Mouse (Mus musculus): ENCODE measurements at regions not wholly inside any gene's neighbourhood (a gene's known extent, or its start where the extent isn't known, plus 50 kb on each side); places are given as distances from the start of the nearest gene placed in this dataset.

DNA sequence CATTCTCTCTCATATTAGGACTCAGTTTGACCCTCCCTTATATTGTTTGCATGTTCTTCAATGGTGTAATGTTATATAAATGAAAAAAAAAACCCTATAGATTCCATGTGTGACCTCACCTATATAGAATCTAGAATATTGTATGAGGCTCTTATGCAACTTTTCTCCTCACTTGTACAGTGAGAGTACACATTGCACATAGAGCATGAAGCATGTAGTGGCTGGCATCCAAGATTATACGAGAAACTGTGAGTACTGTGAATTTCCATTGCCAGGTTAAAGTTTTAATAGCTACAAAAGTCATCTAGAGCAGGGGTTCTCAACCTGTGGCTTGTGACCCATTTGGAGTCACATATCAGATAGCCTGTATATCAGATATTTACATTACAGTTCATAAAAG lies 96.5 kb upstream of the Thbs1 start:
- Histone ChIP-seq H3K27ac (ENCODE audit: low read depth, low read length) (no peak overlapping the region), H3K4me2 (ENCODE audit: low read length) (no peak overlapping the region), H3K4me1 (ENCODE audit: control insufficient read depth, insufficient read depth, low read depth, low read length) (no peaks in the 10 kb centered on the region), H3K9ac (ENCODE audit: low read depth, low read length) (no peak overlapping the region), H3K4me3 (ENCODE audit: low read length) (no peak overlapping the region), H3K27me3 (replicated peaks; ENCODE audit: control insufficient read depth, insufficient read depth, low read length) (no peaks in the 10 kb centered on the region), H3K9me3 (ENCODE audit: control insufficient read depth, low read length) (no peaks in the 10 kb centered on the region), H3K36me3 (ENCODE audit: control insufficient read depth, insufficient read depth, low read length) (no peaks in the 10 kb centered on the region)
- ATAC-seq = no peak
- 72% methylated on average over 1 of the region's 1 CpGs for WGBS

DNA sequence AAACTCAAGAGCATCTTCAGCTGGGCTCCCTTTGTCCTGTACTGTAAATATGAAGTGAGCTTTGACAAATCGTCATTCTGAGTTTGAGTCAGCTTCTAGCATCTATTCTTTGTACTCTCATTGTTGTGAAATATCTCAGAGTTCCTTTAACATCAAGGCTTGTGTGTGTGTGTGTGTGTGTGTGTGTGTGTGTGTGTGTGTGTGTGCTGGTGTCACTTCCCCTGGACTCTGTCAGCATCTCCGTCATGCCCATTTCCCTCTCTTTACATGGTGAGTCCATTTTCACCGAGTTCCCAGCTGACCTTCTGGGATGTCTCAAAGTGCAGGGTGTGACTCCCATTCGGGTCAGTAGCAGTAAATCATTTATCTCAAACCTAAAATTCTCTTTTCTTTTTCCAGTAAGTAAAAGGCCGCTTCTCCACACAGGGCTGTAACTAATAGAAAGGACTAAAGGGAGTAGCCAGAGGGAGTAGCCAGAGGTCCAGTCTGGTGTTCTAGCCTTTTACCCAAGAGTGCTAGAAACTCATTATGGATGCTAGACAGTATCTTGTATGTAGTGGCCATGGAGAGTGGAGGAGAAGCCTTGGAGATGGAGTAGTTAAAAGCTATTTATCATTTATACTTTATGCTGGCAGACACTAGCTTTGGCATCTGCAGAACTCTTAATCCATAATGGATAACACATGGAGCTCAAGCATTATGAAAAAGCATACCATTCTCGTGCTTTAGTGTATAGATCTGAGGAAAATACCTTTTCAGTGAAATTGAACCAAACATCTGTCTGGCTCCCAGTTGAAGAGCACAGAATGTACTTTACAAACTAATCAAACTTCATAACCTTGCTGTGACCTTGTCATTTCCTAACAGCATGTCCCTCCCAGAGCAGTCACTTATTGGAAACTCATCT lies 85.6 kb upstream of the Thbs1 start:
- no peaks in the 10 kb centered on the region for H3K4me1 ChIP-seq (ENCODE audit: control insufficient read depth, insufficient read depth, low read depth, low read length)

DNA sequence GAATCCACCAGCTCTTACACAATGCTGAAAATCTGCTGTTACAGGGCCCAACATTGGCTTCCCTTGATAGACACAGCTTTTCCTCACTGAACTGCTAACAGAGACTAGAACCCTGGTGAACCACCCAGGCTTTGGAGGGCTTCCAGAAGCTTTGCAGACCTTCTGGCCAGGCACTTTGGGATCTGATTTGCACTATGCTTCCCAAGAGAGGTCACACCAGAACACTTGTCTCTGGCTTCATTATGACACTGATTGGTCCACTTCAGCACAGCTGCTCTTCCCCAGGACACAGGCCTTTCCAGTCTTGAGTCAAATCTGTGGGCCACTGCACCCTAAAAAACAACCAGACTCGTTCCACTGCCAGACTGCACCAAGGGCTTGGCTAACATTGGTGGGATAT lies 82.8 kb upstream of the Thbs1 start:
- 80% methylated on average over 1 of the region's 1 CpGs for WGBS
- H3K4me2 ChIP-seq (ENCODE audit: low read length) = no peak overlapping the region
- no peaks in the 10 kb centered on the region for H3K27me3 ChIP-seq (replicated peaks; ENCODE audit: control insufficient read depth, insufficient read depth, low read length)
- no peak overlapping the region for H3K4me3 ChIP-seq (ENCODE audit: low read length)
- H3K4me1 ChIP-seq (ENCODE audit: control insufficient read depth, insufficient read depth, low read depth, low read length) = no peaks in the 10 kb centered on the region
- H3K36me3 ChIP-seq (ENCODE audit: control insufficient read depth, insufficient read depth, low read length) = no peaks in the 10 kb centered on the region
- no peak overlapping the region for H3K9ac ChIP-seq (ENCODE audit: low read depth, low read length)
- H3K27ac ChIP-seq (ENCODE audit: low read depth, low read length) = no peak overlapping the region
- ATAC-seq = no peak
- no peaks in the 10 kb centered on the region for H3K9me3 ChIP-seq (ENCODE audit: control insufficient read depth, low read length)

More for the DNA sequence above, 85.6 kb upstream of the Thbs1 start:
- no peak overlapping the region for H3K9ac ChIP-seq (ENCODE audit: low read depth, low read length)
- no peak overlapping the region for H3K4me3 ChIP-seq (ENCODE audit: low read length)
- no peaks in the 10 kb centered on the region for H3K27me3 ChIP-seq (replicated peaks; ENCODE audit: control insufficient read depth, insufficient read depth, low read length)
- H3K9me3 ChIP-seq (ENCODE audit: control insufficient read depth, low read length) = no peaks in the 10 kb centered on the region
- 79% methylated on average over 6 of the region's 6 CpGs for WGBS
- ATAC-seq = no peak
- H3K36me3 ChIP-seq (ENCODE audit: control insufficient read depth, insufficient read depth, low read length) = no peaks in the 10 kb centered on the region
- H3K27ac ChIP-seq (ENCODE audit: low read depth, low read length) = no peak overlapping the region
- no peak overlapping the region for H3K4me2 ChIP-seq (ENCODE audit: low read length)

DNA sequence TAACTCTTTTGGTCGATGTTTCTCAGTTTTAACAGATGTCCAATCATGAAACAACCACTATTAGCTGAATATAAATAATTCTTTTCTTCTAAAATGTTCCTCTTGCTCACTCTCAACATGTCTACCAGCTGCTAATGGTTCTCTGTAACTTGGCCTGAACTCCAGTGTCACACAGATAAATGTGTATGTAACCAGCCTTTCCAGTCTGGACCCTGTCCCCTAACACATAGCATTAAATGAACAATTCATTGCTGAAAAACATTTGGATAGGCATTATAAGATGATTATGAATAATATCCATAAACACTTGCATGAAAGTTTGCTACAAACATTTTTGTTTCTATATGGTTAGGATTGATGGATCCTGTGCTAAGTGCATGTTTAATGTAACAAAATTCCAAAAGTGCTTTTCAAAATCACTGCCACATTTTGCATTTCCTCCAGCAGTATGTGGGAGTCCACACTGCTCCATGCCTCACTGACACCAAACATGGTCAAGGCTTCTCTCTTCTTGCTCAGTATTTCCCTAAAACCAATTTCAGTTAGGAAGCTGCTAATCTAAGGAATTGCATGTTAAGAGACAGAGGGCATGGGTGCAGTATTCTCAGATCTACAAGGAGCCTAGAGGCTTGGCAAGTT lies 82.1 kb upstream of the Thbs1 start:
- H3K4me3 ChIP-seq (ENCODE audit: low read length) = no peak overlapping the region
- no peak overlapping the region for H3K27ac ChIP-seq (ENCODE audit: low read depth, low read length)
- H3K27me3 ChIP-seq (replicated peaks; ENCODE audit: control insufficient read depth, insufficient read depth, low read length) = no peaks in the 10 kb centered on the region
- H3K4me2 ChIP-seq (ENCODE audit: low read length) = no peak overlapping the region
- H3K36me3 ChIP-seq (ENCODE audit: control insufficient read depth, insufficient read depth, low read length) = no peaks in the 10 kb centered on the region
- H3K4me1 ChIP-seq (ENCODE audit: control insufficient read depth, insufficient read depth, low read depth, low read length) = no peaks in the 10 kb centered on the region
- no peak for ATAC-seq
- WGBS = 69% methylated on average over 1 of the region's 1 CpGs
- H3K9ac ChIP-seq (ENCODE audit: low read depth, low read length) = no peak overlapping the region
- no peaks in the 10 kb centered on the region for H3K9me3 ChIP-seq (ENCODE audit: control insufficient read depth, low read length)

DNA sequence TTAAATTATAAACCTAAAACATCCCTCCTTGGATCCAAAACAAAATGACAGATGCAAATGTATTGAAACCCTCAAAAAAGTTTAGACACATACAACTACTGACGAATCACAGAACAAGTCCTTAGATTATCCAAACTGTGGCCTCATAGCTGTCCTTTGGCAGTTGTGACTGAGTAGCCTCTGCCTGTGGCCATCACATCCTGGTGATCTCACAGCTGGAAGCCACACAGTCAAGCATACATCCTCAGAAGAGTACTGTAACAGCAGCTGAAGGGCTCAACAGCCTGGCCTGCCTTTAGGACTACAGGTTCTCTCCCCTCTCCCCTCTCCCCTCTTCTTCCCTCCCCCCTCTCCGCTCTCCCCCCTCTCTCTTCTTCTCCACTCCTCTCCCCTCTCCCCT lies 80.0 kb upstream of the Thbs1 start:
- Histone ChIP-seq H3K36me3 (ENCODE audit: control insufficient read depth, insufficient read depth, low read length) (no peaks in the 10 kb centered on the region), H3K9ac (ENCODE audit: low read depth, low read length) (no peak overlapping the region), H3K27me3 (replicated peaks; ENCODE audit: control insufficient read depth, insufficient read depth, low read length) (no peaks in the 10 kb centered on the region), H3K4me1 (ENCODE audit: control insufficient read depth, insufficient read depth, low read depth, low read length) (no peaks in the 10 kb centered on the region), H3K4me3 (ENCODE audit: low read length) (no peak overlapping the region), H3K9me3 (ENCODE audit: control insufficient read depth, low read length) (no peaks in the 10 kb centered on the region), H3K4me2 (ENCODE audit: low read length) (no peak overlapping the region), H3K27ac (ENCODE audit: low read depth, low read length) (no peak overlapping the region)
- ATAC-seq = no peak
- WGBS = 88% methylated on average over 2 of the region's 2 CpGs

DNA sequence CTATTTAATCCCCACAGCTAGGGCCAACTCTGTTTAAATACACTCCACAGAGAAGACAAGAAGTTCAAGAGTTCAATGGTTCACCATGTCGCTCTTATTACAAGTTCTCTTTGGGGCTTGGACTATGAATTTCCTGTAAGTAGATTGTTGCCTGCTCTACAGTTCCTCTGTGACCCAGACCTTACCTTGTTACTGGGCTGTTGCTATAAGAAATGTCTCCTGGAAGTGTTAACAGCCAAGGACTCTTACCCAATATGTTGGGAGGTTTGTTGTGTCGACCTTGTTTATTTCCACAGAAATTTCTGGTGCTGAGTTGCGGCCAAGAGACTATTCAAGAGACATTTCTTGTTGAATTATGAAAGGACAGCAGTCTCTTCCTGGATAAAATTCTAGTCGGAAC lies 78.3 kb upstream of the Thbs1 start:
- H3K4me3 ChIP-seq (ENCODE audit: low read length) = no peak overlapping the region
- ATAC-seq = no peak
- no peaks in the 10 kb centered on the region for H3K36me3 ChIP-seq (ENCODE audit: control insufficient read depth, insufficient read depth, low read length)
- no peaks in the 10 kb centered on the region for H3K27me3 ChIP-seq (replicated peaks; ENCODE audit: control insufficient read depth, insufficient read depth, low read length)
- no peak overlapping the region for H3K4me2 ChIP-seq (ENCODE audit: low read length)
- no peak overlapping the region for H3K27ac ChIP-seq (ENCODE audit: low read depth, low read length)
- 88% methylated on average over 4 of the region's 4 CpGs for WGBS
- no peaks in the 10 kb centered on the region for H3K9me3 ChIP-seq (ENCODE audit: control insufficient read depth, low read length)
- H3K9ac ChIP-seq (ENCODE audit: low read depth, low read length) = no peak overlapping the region
- no peaks in the 10 kb centered on the region for H3K4me1 ChIP-seq (ENCODE audit: control insufficient read depth, insufficient read depth, low read depth, low read length)

DNA sequence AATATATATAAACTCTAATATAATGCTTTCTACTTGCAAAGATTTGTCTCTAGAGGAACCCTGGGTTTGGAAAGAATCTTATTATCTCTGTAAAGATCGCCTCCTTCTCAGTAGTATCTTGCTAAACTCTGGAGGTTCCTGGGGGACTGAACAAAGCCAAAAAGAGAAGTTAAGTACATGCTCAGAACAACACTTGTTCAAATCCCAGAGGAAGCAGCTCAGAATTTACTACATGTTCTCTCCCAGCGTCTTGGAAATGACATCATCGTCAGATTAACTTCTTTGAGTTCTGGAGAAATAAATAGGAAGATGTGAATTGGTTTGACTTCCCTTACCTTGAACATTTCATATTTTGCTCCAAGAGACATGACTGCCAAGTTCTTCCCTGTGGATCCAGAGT lies 77.7 kb upstream of the Thbs1 start:
- Histone ChIP-seq H3K4me2 (ENCODE audit: low read length) (no peak overlapping the region), H3K27me3 (replicated peaks; ENCODE audit: control insufficient read depth, insufficient read depth, low read length) (no peaks in the 10 kb centered on the region), H3K36me3 (ENCODE audit: control insufficient read depth, insufficient read depth, low read length) (no peaks in the 10 kb centered on the region), H3K4me1 (ENCODE audit: control insufficient read depth, insufficient read depth, low read depth, low read length) (no peaks in the 10 kb centered on the region), H3K9ac (ENCODE audit: low read depth, low read length) (no peak overlapping the region), H3K4me3 (ENCODE audit: low read length) (no peak overlapping the region), H3K27ac (ENCODE audit: low read depth, low read length) (no peak overlapping the region), H3K9me3 (ENCODE audit: control insufficient read depth, low read length) (no peaks in the 10 kb centered on the region)
- no peak for ATAC-seq
- 98% methylated on average over 3 of the region's 3 CpGs for WGBS

DNA sequence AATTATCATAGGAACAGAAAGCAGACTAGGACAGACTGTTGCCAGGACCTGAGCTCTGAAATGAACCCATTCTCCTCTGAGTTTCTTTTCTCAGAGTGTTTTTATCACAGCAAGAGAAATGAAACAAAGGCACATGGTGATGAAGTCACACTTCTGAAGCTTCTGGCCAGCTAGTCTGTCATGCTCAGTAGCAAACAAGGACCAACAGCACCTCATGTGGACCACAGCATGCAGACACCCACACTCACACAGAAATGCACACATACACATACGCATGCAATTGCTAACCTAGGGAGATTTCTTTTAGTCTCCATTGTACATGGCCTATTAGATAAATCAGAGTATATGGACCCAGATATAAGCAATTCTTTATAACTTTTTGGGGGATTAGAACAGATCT lies 76.3 kb upstream of the Thbs1 start:
- WGBS = 96% methylated on average over 1 of the region's 1 CpGs

DNA sequence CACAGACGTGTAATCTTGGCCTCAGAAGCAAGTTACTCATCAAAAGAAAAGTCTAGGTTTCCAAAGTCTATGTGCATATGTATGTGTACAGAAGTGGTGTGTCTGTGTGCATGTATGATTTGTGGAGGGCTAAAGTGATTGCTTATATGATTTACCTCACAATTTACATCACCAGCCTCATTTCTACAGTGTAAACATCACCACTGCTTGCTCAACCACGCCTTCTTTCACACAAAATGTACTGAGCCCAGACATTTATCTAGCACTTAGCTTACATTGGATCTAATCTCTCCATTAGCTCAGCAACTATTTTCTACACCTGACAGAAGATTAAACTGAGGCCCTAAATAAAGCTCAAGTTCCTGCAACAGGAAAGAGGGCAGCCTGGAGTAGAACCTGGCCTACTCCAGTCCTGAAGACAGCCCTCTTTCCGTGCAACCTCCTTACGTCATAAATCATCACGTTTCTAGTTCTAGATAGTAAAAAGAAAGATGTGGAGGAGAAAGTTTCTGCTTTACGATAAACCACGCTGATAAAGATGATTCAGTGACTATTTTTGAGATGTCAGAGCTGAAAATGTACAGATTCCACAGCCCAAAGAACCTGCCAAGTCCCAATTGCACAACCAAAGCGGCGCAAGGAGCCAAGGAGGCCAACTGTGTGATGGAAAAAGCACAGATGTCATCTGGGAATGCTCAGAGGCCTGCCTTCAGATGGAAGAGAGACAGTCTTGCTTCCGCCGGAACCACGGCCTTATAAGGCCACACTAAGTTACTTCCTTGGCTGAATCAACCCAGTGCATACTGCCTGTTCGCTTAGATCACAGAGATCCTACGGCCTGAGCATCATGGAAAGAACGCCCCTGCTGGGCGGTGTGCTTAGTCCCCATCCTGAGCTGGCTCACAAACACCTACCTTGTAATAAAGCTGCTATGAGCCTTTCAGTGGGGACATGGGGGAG lies 72.5 kb upstream of the Thbs1 start:
- no peak overlapping the region for H3K4me3 ChIP-seq (ENCODE audit: low read length)
- no peaks in the 10 kb centered on the region for H3K36me3 ChIP-seq (ENCODE audit: control insufficient read depth, insufficient read depth, low read length)
- no peaks in the 10 kb centered on the region for H3K4me1 ChIP-seq (ENCODE audit: control insufficient read depth, insufficient read depth, low read depth, low read length)
- H3K27ac ChIP-seq (ENCODE audit: low read depth, low read length) = no peak overlapping the region
- H3K9ac ChIP-seq (ENCODE audit: low read depth, low read length) = no peak overlapping the region
- H3K9me3 ChIP-seq (ENCODE audit: control insufficient read depth, low read length) = no peaks in the 10 kb centered on the region
- ATAC-seq = no peak
- H3K27me3 ChIP-seq (replicated peaks; ENCODE audit: control insufficient read depth, insufficient read depth, low read length) = no peaks in the 10 kb centered on the region
- 91% methylated on average over 16 of the region's 16 CpGs for WGBS
- H3K4me2 ChIP-seq (ENCODE audit: low read length) = no peak overlapping the region

More for the DNA sequence above, 76.3 kb upstream of the Thbs1 start:
- no peak overlapping the region for H3K4me3 ChIP-seq (ENCODE audit: low read length)
- no peaks in the 10 kb centered on the region for H3K36me3 ChIP-seq (ENCODE audit: control insufficient read depth, insufficient read depth, low read length)
- no peak overlapping the region for H3K9ac ChIP-seq (ENCODE audit: low read depth, low read length)
- H3K9me3 ChIP-seq (ENCODE audit: control insufficient read depth, low read length) = no peaks in the 10 kb centered on the region
- no peaks in the 10 kb centered on the region for H3K4me1 ChIP-seq (ENCODE audit: control insufficient read depth, insufficient read depth, low read depth, low read length)
- H3K27ac ChIP-seq (ENCODE audit: low read depth, low read length) = no peak overlapping the region
- ATAC-seq = no peak
- no peak overlapping the region for H3K4me2 ChIP-seq (ENCODE audit: low read length)
- no peaks in the 10 kb centered on the region for H3K27me3 ChIP-seq (replicated peaks; ENCODE audit: control insufficient read depth, insufficient read depth, low read length)
